Mouse (Mus musculus) megakaryocyte, embryonic 14.5 days (primary cell): ENCODE results near the gene Tspo.

ENCODE experiments used
- FLI1 ChIP-seq: IDR thresholded peaks from 2 replicates; pipeline ENCODE4 v1.6.1; 2012; ENCODE audit warnings: low read length, inconsistent platforms, mixed read lengths
- GATA1 ChIP-seq: IDR thresholded peaks from 3 replicates; pipeline ENCODE4 v1.6.1; 2012; ENCODE audit warnings: mixed read lengths, low read length, inconsistent platforms, borderline replicate concordance

- TF ChIP-seq GATA1 (no peak), FLI1 (no peak)
Observed at GRCm38 (mm10) chr15:83569682-83570081, 6.3 kb downstream of the Tspo start.
